Mouse (Mus musculus) testis, postnatal 10 days (tissue): ENCODE measurements around the gene Use1.

Experiments used
- DNase-seq: peaks from one replicate; pipeline ENCODE4 v3.0.0; 2021; ENCODE audit warnings: low spot score

Gene Use1

GRCm38 (mm10) chr8:71379008-71379407, 12.4 kb downstream of the Use1 start:
- DNase-seq = no peak

GRCm38 (mm10) chr8:71379512-71380075, 12.9 kb downstream of the Use1 start:
- DNase-seq = no peak

DNA sequence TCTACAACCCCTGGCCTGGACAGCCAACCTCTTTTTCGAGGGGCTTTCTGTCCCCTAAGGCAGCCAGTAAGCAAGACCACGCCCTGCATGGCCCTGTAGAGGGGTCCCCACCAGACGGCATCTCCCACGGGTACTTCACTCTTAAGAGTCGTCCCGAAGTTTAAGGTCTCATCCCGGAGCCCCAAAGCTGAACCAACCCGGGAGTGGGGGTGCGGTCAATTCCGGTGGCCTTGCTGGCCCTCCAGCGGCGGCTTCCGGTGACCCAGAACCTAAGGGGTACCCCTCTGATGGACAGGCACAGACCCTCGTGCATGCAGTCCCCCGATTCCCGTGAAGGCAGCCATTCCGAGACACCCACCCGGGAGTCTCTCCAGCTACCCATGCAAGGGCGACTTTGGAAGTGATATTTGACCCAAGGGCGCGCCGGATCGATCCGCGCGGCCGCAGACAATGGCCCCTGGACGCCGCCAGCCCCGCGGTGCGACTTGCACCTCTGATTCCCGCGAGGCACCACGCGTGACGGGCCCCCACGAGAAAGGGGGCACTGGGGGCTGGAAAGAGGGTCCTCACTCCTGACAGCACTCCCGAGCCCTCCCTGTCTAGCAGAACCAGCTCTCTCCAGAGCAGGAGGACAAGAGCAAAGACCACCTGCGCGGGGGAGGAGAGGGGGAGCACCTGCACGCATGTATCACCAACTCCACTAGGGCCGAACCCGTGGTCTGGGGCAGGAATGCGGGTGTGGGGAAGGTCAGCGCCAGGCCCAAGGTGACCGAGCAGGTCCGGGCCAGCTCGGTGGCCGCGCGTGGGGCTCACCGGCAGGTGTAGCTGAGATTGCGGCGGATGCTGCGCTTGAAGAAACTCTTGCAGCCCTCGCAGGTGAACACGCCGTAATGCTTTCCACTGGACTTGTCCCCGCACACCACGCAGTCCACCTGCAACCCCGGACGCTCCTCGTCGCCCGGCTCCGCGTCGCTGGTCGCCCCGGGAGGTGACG, 13.8 kb downstream of the Use1 start:
- DNase-seq = peak; percentile 63

- peak; percentile 87 for DNase-seq
Measured at GRCm38 (mm10) chr8:71381421-71381970, 14.8 kb downstream of the Use1 start, which contains the start of gene Nr2f6. TSS of gene Nr2f6 (minus strand) at chr8:71381960.

DNA sequence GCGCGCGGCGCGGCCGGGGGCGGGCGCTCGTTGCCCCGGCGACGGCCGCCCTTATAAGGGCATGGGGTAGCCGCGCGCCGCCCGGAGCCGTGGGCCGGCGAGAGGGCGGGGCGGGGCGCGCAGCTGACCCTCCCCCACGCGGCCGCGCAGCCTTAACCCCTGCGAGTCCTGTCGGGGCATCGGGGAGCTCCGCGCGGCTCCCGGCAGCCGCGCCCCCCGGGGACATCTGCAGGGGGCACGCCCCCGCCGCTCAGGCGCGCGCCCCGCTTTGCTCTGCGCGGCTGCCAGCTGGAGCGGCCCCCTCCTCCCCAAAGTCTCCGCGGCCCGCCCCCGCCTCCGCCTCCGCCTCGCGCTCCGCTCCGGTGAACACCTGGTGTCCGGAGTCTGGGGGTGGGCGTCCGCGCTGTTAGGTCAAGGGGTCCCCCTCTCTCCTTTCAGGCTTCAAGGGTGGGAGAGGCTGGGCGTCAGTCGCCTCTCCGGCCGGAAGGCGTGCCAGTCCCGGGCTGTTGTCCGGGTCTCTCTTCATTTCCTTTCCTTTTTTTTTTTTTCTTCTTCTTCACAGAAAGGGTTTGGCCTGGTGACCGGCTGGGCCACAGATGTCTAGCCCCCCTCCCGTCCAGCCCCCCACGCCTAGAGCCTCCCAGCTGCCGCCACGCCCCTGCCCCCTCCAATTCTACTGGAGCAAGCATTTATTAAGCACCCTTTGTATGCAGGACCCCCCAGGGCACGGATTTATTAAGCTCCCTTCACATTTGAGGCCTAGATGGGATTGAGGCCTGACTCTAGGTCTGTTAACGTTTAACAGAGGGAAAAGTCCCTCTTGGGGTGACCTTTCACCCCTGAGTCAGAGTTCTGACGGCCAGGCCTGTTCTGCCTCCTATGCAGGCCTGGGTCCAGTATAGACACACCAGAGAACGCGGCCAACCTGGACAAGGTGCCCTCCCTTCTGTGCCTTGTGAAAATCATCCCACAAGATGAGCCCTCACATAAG, 15.6 kb downstream of the Use1 start:
- peak; percentile 94 for DNase-seq

GRCm38 (mm10) chr8:71383396-71383795, 16.7 kb downstream of the Use1 start:
- DNase-seq = no peak

DNA sequence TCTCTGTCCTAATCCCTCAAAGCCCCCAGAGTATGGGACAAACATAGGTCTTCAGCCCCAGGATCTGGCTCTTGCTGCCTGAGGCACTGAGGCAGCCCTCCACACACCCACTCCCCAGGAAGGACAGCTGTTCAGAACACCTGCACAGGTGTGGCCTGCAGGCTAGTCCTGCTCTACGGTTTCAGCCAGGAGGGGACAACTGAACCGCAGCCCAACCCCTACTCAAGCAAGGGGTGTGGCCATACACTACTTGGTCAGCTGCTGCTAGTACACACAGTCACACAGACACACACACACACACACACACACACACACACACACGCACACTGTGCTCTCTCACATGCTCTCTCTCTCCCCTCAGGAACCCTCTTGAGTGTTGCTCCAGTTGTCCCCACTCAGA, 17.2 kb downstream of the Use1 start:
- no peak for DNase-seq

GRCm38 (mm10) chr8:71385212-71385835, 18.7 kb downstream of the Use1 start:
- no peak for DNase-seq

GRCm38 (mm10) chr8:71388267-71388666, 21.6 kb downstream of the Use1 start:
- no peak for DNase-seq

DNA sequence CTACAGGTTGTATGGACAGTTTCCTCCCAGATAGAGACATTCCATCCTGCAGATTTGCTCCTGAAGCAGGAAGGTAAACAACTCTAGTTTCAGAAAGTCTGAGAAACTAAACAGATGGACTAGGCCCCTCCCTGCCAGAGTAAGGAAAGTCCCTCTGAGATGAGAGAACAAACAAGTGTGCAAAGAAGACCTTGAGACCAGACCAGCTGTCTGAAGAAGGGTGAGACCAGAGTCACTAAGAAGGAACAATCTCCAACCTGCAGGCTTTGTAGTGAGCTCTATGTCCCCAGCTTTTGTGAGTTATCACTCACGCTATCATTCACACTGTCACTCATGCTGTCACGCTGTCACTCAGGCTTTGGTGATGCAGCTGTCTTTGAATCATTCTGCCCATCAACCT, 25.0 kb downstream of the Use1 start:
- DNase-seq = no peak

GRCm38 (mm10) chr8:71392391-71392790, 25.7 kb downstream of the Use1 start:
- DNase-seq = no peak

DNA sequence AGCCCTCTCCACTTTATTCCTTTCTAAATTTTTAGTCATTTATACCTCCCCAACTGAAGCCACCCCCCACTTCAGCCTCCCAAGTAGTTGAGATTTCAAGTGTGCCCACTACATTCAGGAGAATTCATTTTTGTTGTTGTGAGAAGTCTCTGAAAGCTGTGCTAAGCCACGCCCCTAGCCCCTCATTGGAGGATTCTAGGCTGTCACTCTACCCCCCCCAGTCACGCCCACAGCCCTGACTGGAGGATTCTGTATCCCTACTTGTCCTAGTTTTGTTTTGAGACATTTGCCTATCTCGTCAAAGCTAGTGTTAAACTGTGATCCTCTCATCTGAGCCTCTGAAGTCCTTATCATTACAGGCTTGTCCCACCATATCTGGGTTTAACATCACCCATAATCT, 26.2 kb downstream of the Use1 start:
- DNase-seq = no peak

DNA sequence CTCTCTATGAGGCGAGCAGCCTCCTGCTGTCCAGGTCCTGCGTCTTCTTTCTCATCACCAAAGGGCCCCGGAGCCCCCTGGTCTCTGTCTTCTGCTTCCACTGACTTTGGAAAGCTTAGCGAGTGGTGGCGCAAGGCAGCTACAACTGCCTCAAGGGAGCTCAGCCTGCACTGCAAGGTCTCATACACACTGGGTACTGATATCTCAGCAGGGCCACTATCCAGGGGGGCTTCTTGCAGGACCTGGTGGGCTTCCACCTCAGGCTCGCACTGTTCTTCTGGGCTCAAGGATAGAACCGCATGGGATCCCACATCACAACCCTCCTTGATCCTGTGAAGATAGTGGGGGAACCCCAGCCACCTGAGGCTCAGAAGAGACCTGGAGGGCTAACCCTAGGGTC, 27.8 kb downstream of the Use1 start:
- no peak for DNase-seq

DNA sequence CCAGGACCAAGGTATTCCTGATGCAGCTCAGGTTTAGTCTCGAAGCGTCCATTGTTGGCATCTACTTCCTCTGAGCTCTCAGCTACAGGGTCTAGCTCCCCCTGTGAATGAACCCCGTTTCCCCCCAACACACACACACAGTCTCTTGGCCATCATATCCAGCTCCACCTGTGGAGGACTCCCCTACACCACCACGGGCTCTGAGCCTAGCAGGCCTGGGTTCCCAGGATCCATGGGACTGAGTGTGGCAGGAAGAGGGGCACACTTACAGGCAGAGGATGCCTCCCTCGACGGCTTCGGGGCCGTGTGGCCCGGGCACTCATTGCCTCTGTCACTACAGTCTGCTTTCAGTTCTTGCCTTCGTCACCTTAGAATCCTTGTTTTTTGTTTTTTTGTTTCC, 28.4 kb downstream of the Use1 start:
- no peak for DNase-seq

- no peak for DNase-seq
Measured at GRCm38 (mm10) chr8:71395629-71396028, 29.0 kb downstream of the Use1 start, which contains the start of gene Ushbp1. TSS of gene Ushbp1 (minus strand) at chr8:71395802.

- peak; percentile 91 for DNase-seq
Measured at GRCm38 (mm10) chr8:71396639-71397305, 30.1 kb downstream of the Use1 start, which contains the start of gene Babam1. TSS of gene Babam1 (plus strand) at chr8:71396861.

- DNase-seq = no peak
Measured at GRCm38 (mm10) chr8:71397701-71398100, 31.1 kb downstream of the Use1 start.

GRCm38 (mm10) chr8:71400826-71401225, 34.2 kb downstream of the Use1 start:
- peak; percentile 35 for DNase-seq

DNA sequence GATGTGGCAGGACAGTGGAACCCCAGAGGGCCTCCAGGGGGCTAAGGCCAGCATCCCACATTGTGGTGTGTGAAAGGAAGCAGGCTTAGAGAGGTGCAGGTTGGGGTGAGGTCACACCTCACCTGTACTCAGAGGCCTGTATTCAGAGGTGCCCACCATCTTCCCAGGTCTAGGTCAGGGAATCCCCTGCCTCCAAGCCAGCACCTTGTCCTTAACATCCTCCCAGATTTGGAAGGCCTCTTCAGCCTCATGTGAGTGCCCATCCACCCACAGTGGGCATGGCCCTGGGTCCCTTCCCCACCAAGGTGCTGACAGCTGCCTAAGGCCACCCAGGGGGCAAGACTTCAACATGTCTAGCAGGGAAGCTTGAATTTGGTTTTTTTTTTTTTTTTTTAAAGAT, 34.8 kb downstream of the Use1 start:
- DNase-seq = peak; percentile 36

GRCm38 (mm10) chr8:71402446-71402964, 35.9 kb downstream of the Use1 start:
- DNase-seq = peak; percentile 36
